In genomic region chrX:68313486-68313885, GRCm38 (mm10) we compare ENCODE assay signal across 8 mouse cellular contexts.
DNase-seq lines count a peak whose midpoint lies in the region; ATAC-seq and TF ChIP-seq lines count a peak whose summit lies in the region.

No protein-coding gene starts in this region.

- peak; percentile 70; the same call in 1 of the 2 replicates for ATAC-seq in embryonic facial prominence, embryonic 14.5 days (ENCODE audit: low read depth)
- 0 out of 2 replicates have a peak, but pooled peaks have one; percentile 47 for ATAC-seq in lung, postnatal 0 days
- ATAC-seq in erythroblast, adult 5-6 weeks (replicated peaks; ENCODE audit: low FRiP score, poor library complexity, severe bottlenecking), result no peak

- DNase-seq in ES-CJ7 (ENCODE audit: low read depth, low spot score), result peak; percentile 77
- peak; percentile 31 for DNase-seq in adrenal gland, postnatal 25 days
- peak; percentile 86 for DNase-seq in embryonic facial prominence, embryonic 14.5 days (ENCODE audit: low spot score)
- peak; percentile 70 to 73 for DNase-seq in heart, postnatal 10 days
- DNase-seq in layer of hippocampus, adult 11-12 months (ENCODE audit: low spot score), result peak; percentile 79
- DNase-seq in lung, postnatal 0 days (ENCODE audit: low spot score), result peak; percentile 67
- peak; percentile 84 for DNase-seq in retina, postnatal 1 day

- H3K4me2 ChIP-seq in embryonic facial prominence, embryonic 14.5 days (ENCODE audit: low read depth, low read length), result no peak overlapping the region
- no peak overlapping the region for H3K4me2 ChIP-seq in lung, postnatal 0 days (replicated peaks; ENCODE audit: low read depth, low read length)

- WGBS in embryonic facial prominence, embryonic 14.5 days, result 13% methylated on average over 7 of the region's 7 CpGs
- WGBS in lung, postnatal 0 days, result 21% methylated on average over 7 of the region's 7 CpGs

- TF ChIP-seq EP300 in lung, postnatal 0 days (IDR thresholded peaks at IDR 0.05), result no peak

- no peaks in the 10 kb centered on the region for H3K27me3 ChIP-seq in embryonic facial prominence, embryonic 14.5 days (replicated peaks; ENCODE audit: control insufficient read depth, insufficient read depth, low read length)
- H3K27me3 ChIP-seq in lung, postnatal 0 days (replicated peaks; ENCODE audit: insufficient read depth, low read length), result no peaks in the 10 kb centered on the region

- H3K27ac ChIP-seq in embryonic facial prominence, embryonic 14.5 days (replicated peaks; ENCODE audit: low read depth, low read length), result no peak overlapping the region
- no peak overlapping the region for H3K27ac ChIP-seq in lung, postnatal 0 days (ENCODE audit: low read length)

- intact Hi-C loops in heart, postnatal 10 days (cut with DNase I), result loop anchor here (5.0 to 10.0 kb wide), 2 partner anchors 271 to 1656 kb away; no protein-coding TSS in a partner anchor

- no peaks in the 10 kb centered on the region for H3K4me1 ChIP-seq in embryonic facial prominence, embryonic 14.5 days (ENCODE audit: control insufficient read depth, insufficient read depth, low read length)
- no peaks in the 10 kb centered on the region for H3K4me1 ChIP-seq in lung, postnatal 0 days (ENCODE audit: insufficient read depth, low read depth, low read length)

- no peaks in the 10 kb centered on the region for H3K9me3 ChIP-seq in embryonic facial prominence, embryonic 14.5 days (ENCODE audit: control insufficient read depth, low read length)
- H3K9me3 ChIP-seq in lung, postnatal 0 days (ENCODE audit: low read length), result no peaks in the 10 kb centered on the region

- H3K4me3 ChIP-seq in embryonic facial prominence, embryonic 14.5 days (ENCODE audit: low read depth, low read length), result no peak overlapping the region
- H3K4me3 ChIP-seq in lung, postnatal 0 days (ENCODE audit: low read depth, low read length), result no peak overlapping the region

- H3K9ac ChIP-seq in embryonic facial prominence, embryonic 14.5 days (ENCODE audit: low read depth, low read length), result no peak overlapping the region
- no peak overlapping the region for H3K9ac ChIP-seq in lung, postnatal 0 days (replicated peaks; ENCODE audit: low read depth)

- TF ChIP-seq CTCF in lung, postnatal 0 days (IDR thresholded peaks at IDR 0.05), result peak; percentile 78

- H3K36me3 ChIP-seq in embryonic facial prominence, embryonic 14.5 days (ENCODE audit: control insufficient read depth, insufficient read depth, low read length), result no peaks in the 10 kb centered on the region
- no peaks in the 10 kb centered on the region for H3K36me3 ChIP-seq in lung, postnatal 0 days (ENCODE audit: insufficient read depth, low read length)

Comparison
In these comparisons a context has a peak if more than half of its experiments do, and no peak if none do; other contexts are left out.
1. DNase-seq: peak in every context shown above with its lines; median percentile 86 in embryonic facial prominence, embryonic 14.5 days; 84 in retina, postnatal 1 day; 79 in layer of hippocampus, adult 11-12 months; 77 in ES-CJ7; 72 in heart, postnatal 10 days; 67 in lung, postnatal 0 days; 31 in adrenal gland, postnatal 25 days.